Mouse (Mus musculus): ENCODE measurements around the gene Cetn4.

- TF ChIP-seq POLR2A (IDR thresholded peaks at IDR 0.05; ENCODE audit: borderline replicate concordance, extremely low read depth, insufficient read depth, insufficient read length, poor library complexity, severe bottlenecking) (no peak), CTCF (IDR thresholded peaks at IDR 0.05; ENCODE audit: borderline replicate concordance, extremely low read depth, insufficient read depth, insufficient read length) (no peak)
Measured at GRCm38 (mm10) chr3:37331999-37332449, 19.5 kb upstream of the Cetn4 start.
